Mouse (Mus musculus) lung, postnatal 14 days (tissue): Measurements from ENCODE around the gene Tmem114.

ENCODE experiments used
- DNase-seq: peaks from one replicate; pipeline ENCODE4 v3.0.0; 2021

Gene Tmem114

DNA sequence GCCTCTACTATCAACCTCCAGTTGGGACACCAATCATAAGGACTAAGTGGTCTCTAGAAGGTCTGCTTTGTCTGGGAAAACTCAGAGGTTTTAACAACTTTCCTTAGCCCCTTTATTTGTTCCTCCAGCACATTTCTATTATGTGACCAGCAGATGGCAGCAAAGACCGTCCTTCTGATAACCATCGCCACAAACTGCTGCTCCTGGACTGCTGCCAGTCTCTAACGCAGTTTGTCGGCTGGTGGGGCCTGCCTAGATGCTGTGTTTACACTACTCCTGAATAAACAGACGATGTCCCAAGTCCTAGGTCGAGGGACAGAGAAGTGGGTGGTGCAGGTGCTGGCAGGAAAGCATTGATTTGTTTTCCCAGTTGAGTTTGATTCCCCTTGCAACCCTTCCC, 18.2 kb downstream of the Tmem114 start:
- peak; percentile 82 for DNase-seq

GRCm38 (mm10) chr16:8402663-8403062, 22.3 kb downstream of the Tmem114 start:
- no peak for DNase-seq

DNA sequence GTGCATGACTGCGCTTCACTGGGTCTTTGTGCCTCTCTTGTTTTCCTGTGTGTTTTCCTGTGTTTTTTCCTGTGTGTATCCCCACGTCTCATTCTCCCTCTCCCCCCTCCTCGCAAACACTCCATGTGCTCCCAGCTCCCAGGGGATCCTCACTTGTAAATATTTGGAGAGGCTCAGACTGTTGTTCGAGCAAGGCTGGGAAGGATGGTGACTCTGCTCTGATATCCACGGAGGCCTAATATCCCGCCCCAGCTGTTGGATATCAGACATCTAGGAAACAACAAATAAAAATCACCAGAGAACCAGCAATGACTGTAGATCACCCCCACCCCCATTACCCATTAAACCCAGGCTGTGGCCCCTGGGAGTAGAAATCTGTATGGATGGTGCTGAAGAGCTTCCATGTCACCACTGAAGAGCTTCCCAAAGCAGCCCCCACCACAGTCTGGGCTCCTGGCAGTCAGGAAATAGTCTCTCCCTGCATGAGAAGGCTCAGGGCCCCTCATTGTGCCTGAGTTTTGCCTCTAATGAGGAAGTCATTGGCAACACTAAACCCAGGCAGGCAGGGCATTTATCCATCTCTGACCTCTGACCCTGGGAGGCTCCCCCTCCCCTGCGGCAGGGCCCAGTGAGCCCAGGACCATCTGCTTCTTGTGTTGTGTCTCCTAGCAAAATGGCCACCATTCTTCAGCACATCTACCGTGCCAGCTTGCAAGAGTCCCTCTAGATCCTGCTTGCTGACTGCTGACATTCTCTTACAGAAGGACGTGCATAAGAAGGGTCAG, 23.6 kb downstream of the Tmem114 start:
- DNase-seq, result no peak

GRCm38 (mm10) chr16:8399868-8400267, 25.1 kb downstream of the Tmem114 start:
- no peak for DNase-seq

GRCm38 (mm10) chr16:8394946-8395345, 30.0 kb downstream of the Tmem114 start:
- no peak for DNase-seq

DNA sequence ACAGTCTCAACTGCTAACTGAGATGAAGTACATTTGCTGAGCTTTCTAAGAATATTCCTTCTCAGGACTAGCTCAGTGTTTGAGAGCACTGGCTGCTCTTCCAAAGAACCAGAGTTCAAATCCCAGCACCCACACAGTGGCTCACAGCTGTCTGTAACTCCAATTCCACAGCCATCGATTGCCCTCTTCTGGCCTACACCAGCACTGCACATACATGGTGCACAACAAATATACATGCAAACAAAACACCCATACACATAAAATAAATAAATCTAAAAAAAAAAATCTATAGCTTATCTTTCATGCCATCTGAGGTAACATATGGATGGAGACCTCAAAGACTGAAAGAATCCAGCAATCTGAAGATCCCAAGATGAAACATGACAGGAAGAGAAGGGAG, 36.4 kb downstream of the Tmem114 start:
- no peak for DNase-seq

- DNase-seq, result no peak
These were observed 38.5 kb downstream of the Tmem114 start for GRCm38 (mm10) chr16:8386386-8386785.

DNA sequence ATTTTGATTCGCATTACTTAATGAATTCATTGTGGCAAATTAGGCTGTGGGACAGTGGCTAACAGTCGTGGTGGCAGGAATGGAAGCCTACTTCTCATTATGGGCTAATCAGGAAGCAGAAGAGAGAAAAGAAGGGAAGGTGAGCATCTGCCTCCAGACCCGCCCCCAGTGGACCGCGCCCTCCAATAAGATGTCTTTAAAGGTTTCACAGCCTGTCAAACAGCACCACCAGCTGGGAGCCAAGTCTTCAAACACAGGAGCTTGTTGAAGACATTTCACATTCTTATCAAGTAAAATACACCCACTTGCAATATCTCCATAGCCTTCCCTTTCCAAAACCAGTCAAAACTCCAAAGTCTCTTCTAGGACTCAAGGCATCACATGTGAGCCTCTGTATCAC, 39.3 kb downstream of the Tmem114 start:
- no peak for DNase-seq

GRCm38 (mm10) chr16:8384772-8385171, 40.2 kb downstream of the Tmem114 start:
- DNase-seq, result no peak

DNA sequence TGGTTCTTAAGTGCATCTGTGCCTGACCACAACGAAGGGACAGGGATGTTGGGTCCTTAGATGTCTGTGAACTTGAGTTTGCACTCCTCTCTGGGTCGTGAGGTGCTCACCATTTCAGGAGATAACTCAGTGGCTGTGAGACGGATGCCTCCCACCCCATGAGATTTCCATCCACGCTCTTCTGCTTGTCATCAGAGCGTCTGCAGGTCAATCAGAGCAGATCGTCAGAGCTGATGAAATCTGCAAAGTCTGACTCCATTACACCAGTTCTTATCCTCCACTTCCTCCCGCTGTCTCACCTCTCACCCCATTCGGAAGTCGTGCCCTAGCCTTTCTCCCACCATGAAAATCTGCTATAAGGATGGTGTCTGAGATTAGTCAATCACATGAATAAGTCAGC, 41.5 kb downstream of the Tmem114 start:
- DNase-seq, result no peak

- no peak for DNase-seq
These were observed 61.9 kb downstream of the Tmem114 start for GRCm38 (mm10) chr16:8363066-8363465.
